Mouse (Mus musculus): ENCODE measurements around the gene Ttc28. TPM values are rescaled to one million over a fixed set of nuclear protein-coding genes. Genes with fewer than 3 reads are reported as not detected.

Ttc28 gene
- polyA plus RNA-seq, 2 experiments = 0.48 to 0.81 TPM

GRCm38 (mm10) chr5:111180091-111181053, 300.8 kb downstream of the Ttc28 start:
- H3K27ac ChIP-seq = no peak overlapping the region
- H3K36me3 ChIP-seq (replicated peaks; ENCODE audit: control insufficient read depth, insufficient read depth, low read depth) = no peaks in the 10 kb centered on the region
- no peak overlapping the region for H3K4me2 ChIP-seq (ENCODE audit: low read depth)
- no peak for TF ChIP-seq CTCF (IDR thresholded peaks at IDR 0.05; ENCODE audit: low read depth)
- no peak for TF ChIP-seq EP300 (IDR thresholded peaks at IDR 0.05; ENCODE audit: low read depth)
- WGBS (ENCODE audit: insufficient replicate concordance) = 67% methylated on average over 25 of the region's 25 CpGs
- H3K27me3 ChIP-seq (ENCODE audit: control insufficient read depth, insufficient read depth, low read length) = no peaks in the 10 kb centered on the region
- no peaks in the 10 kb centered on the region for H3K9me3 ChIP-seq (ENCODE audit: control insufficient read depth, low read length)
- DNase-seq (ENCODE audit: low read depth in 3 of 3, low spot score in 3 of 3) (no peak), ATAC-seq (ENCODE audit: insufficient read depth) (no peak)
- H3K9ac ChIP-seq (replicated peaks) = no peak overlapping the region
- 0 out of 4 replicates have a peak, but pooled peaks cover 0 to 4% of the 10 kb centered on the region in 2 experiments for H3K4me1 ChIP-seq (replicated peaks; ENCODE audit: control insufficient read depth in 2 of 2, insufficient read depth in 2 of 2, low read length in 1 of 2)
- no peak overlapping the region for H3K4me3 ChIP-seq (ENCODE audit: insufficient read depth in 1 of 2, low read depth in 2 of 2, low read length in 2 of 2)

- no peak overlapping the region for H3K9ac ChIP-seq (replicated peaks)
- H3K9me3 ChIP-seq (ENCODE audit: control insufficient read depth, low read length) = no peaks in the 10 kb centered on the region
- 0 out of 4 replicates have a peak, but pooled peaks cover 0 to 4% of the 10 kb centered on the region in 2 experiments for H3K4me1 ChIP-seq (replicated peaks; ENCODE audit: control insufficient read depth in 2 of 2, insufficient read depth in 2 of 2, low read length in 1 of 2)
- DNase-seq (ENCODE audit: low read depth in 3 of 3, low spot score in 3 of 3) = no peak
- H3K4me3 ChIP-seq (ENCODE audit: insufficient read depth in 1 of 2, low read depth in 2 of 2, low read length in 2 of 2) = no peak overlapping the region
- TF ChIP-seq EP300 (IDR thresholded peaks at IDR 0.05; ENCODE audit: low read depth) = no peak
- no peak for TF ChIP-seq CTCF (IDR thresholded peaks at IDR 0.05; ENCODE audit: low read depth)
- H3K36me3 ChIP-seq (replicated peaks; ENCODE audit: control insufficient read depth, insufficient read depth, low read depth) = no peaks in the 10 kb centered on the region
- 57% methylated on average over 7 of the region's 7 CpGs for WGBS (ENCODE audit: insufficient replicate concordance)
- H3K27me3 ChIP-seq (ENCODE audit: control insufficient read depth, insufficient read depth, low read length) = no peaks in the 10 kb centered on the region
- no peak overlapping the region for H3K4me2 ChIP-seq (ENCODE audit: low read depth)
- no peak for ATAC-seq (ENCODE audit: insufficient read depth)
- H3K27ac ChIP-seq = no peak overlapping the region
Observed at GRCm38 (mm10) chr5:111181204-111181912, 301.8 kb downstream of the Ttc28 start.

- Histone ChIP-seq H3K4me1 (replicated peaks; ENCODE audit: control insufficient read depth in 2 of 2, insufficient read depth in 2 of 2, low read length in 1 of 2) (peaks cover 0 to 3% of the 10 kb centered on the region in 2 experiments; a peak in 1 of 4 replicates), H3K4me3 (ENCODE audit: insufficient read depth in 1 of 2, low read depth in 2 of 2, low read length in 2 of 2) (no peak overlapping the region), H3K9me3 (ENCODE audit: control insufficient read depth, low read length) (no peaks in the 10 kb centered on the region), H3K27me3 (ENCODE audit: control insufficient read depth, insufficient read depth, low read length) (no peaks in the 10 kb centered on the region), H3K9ac (replicated peaks) (no peak overlapping the region), H3K27ac (no peak overlapping the region), H3K36me3 (replicated peaks; ENCODE audit: control insufficient read depth, insufficient read depth, low read depth) (no peaks in the 10 kb centered on the region), H3K4me2 (ENCODE audit: low read depth) (no peak overlapping the region)
- DNase-seq (ENCODE audit: low read depth in 3 of 3, low spot score in 3 of 3) (no peak), ATAC-seq (ENCODE audit: insufficient read depth) (no peak)
- 38% methylated on average over 11 of the region's 11 CpGs for WGBS (ENCODE audit: insufficient replicate concordance)
- TF ChIP-seq EP300 (IDR thresholded peaks at IDR 0.05; ENCODE audit: low read depth) (no peak), CTCF (IDR thresholded peaks at IDR 0.05; ENCODE audit: low read depth) (no peak)
Observed at GRCm38 (mm10) chr5:111186600-111186999, 307.0 kb downstream of the Ttc28 start.

- no peak overlapping the region for H3K27ac ChIP-seq
- H3K4me2 ChIP-seq (ENCODE audit: low read depth) = no peak overlapping the region
- no peak overlapping the region for H3K4me3 ChIP-seq (ENCODE audit: insufficient read depth in 1 of 2, low read depth in 2 of 2, low read length in 2 of 2)
- no peaks in the 10 kb centered on the region for H3K36me3 ChIP-seq (replicated peaks; ENCODE audit: control insufficient read depth, insufficient read depth, low read depth)
- DNase-seq (ENCODE audit: low read depth in 3 of 3, low spot score in 3 of 3) (no peak), ATAC-seq (ENCODE audit: insufficient read depth) (no peak)
- H3K27me3 ChIP-seq (ENCODE audit: control insufficient read depth, insufficient read depth, low read length) = no peaks in the 10 kb centered on the region
- peaks cover 0 to 4% of the 10 kb centered on the region in 2 experiments; a peak in 1 of 4 replicates for H3K4me1 ChIP-seq (replicated peaks; ENCODE audit: control insufficient read depth in 2 of 2, insufficient read depth in 2 of 2, low read length in 1 of 2)
- no peaks in the 10 kb centered on the region for H3K9me3 ChIP-seq (ENCODE audit: control insufficient read depth, low read length)
- H3K9ac ChIP-seq (replicated peaks) = no peak overlapping the region
- 61% methylated on average over 9 of the region's 9 CpGs for WGBS (ENCODE audit: insufficient replicate concordance)
- TF ChIP-seq EP300 (IDR thresholded peaks at IDR 0.05; ENCODE audit: low read depth) (no peak), CTCF (IDR thresholded peaks at IDR 0.05; ENCODE audit: low read depth) (no peak)
Observed at GRCm38 (mm10) chr5:111191972-111192371, 312.4 kb downstream of the Ttc28 start.

GRCm38 (mm10) chr5:111194829-111195228, 315.2 kb downstream of the Ttc28 start:
- 36% methylated on average over 2 of the region's 2 CpGs for WGBS (ENCODE audit: insufficient replicate concordance)
- no peak overlapping the region for H3K27ac ChIP-seq
- H3K36me3 ChIP-seq (replicated peaks; ENCODE audit: control insufficient read depth, insufficient read depth, low read depth) = no peaks in the 10 kb centered on the region
- no peak overlapping the region for H3K9ac ChIP-seq (replicated peaks)
- ATAC-seq (ENCODE audit: insufficient read depth) = no peak
- H3K4me2 ChIP-seq (ENCODE audit: low read depth) = no peak overlapping the region
- H3K9me3 ChIP-seq (ENCODE audit: control insufficient read depth, low read length) = no peaks in the 10 kb centered on the region
- no peaks in the 10 kb centered on the region for H3K27me3 ChIP-seq (ENCODE audit: control insufficient read depth, insufficient read depth, low read length)
- no peak for DNase-seq (ENCODE audit: low read depth in 3 of 3, low spot score in 3 of 3)
- H3K4me1 ChIP-seq (replicated peaks; ENCODE audit: control insufficient read depth in 2 of 2, insufficient read depth in 2 of 2, low read length in 1 of 2) = peaks cover 0 to 4% of the 10 kb centered on the region in 2 experiments; a peak in 1 of 4 replicates
- no peak overlapping the region for H3K4me3 ChIP-seq (ENCODE audit: insufficient read depth in 1 of 2, low read depth in 2 of 2, low read length in 2 of 2)
- TF ChIP-seq EP300 (IDR thresholded peaks at IDR 0.05; ENCODE audit: low read depth) = no peak
- no peak for TF ChIP-seq CTCF (IDR thresholded peaks at IDR 0.05; ENCODE audit: low read depth)
